Mouse (Mus musculus): ENCODE data around the gene Tmem39b. TPM values are rescaled to one million over a fixed set of nuclear protein-coding genes. Genes with fewer than 3 reads are reported as not detected.

The Tmem39b gene
- total RNA-seq, 2 experiments from 2014 or later = 14.5 to 14.9 TPM

DNA sequence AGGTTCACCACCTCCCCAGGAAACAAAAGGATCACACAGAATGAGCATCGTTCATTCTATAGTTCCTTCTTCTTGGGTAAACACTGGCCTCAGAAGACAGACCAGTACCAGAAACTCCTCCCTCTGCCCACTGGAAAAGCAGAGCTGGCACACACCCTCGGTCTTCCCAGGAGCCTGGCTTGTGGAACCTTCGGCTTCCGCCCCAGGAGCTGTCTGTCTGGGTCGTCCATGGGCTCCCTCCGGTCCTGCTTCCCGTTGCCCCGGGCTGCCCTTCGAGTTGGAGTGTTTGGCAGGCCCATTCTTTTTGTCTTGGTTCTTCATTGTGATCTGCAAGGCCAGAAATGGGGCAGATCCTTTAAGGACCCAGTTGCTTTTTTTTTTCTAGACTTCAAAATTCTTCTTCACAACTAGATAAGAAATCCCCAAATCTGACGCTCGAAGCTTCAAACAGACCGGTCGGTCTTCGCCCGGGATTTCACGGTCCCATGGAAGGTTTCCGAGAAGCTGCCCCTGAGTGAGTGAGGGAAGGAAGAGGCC lies 56.5 kb downstream of the Tmem39b start:
- Histone ChIP-seq H3K4me3 (peak overlapping the region; percentile 70), H3K27ac (peak overlapping the region; percentile 96)
- intact Hi-C loops (cut with DNase I) = loop anchor here (1.0 to 2.0 kb wide), 2 partner anchors 15 to 32 kb away; partner anchors contain the start of gene Kpna6
- TF ChIP-seq CTCF (IDR thresholded peaks at IDR 0.05) = no peak
- no peak for DNase-seq (ENCODE audit: extremely low spot score in 1 of 2, low spot score in 2 of 2)

DNA sequence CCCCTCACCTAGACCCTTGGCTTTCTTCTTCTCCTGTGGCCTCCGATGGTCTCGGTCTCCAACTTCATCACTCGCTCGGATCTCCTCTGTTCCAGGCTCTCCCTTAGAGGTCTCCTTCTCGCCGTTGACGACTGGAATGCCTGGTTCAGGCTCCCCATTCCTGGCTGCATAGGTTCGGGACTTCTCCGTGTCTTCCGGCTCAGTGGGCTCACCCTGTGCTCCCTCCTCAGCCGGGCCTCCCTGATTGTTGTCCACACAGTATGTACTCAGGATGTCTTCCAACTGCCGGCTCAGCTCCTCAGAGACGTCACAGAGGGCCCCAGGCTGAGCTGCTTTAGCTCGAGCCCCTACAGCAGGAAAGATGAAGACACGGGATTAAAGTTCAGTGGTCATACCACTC lies 57.4 kb downstream of the Tmem39b start:
- intact Hi-C loops (cut with DNase I) = no loop called here
- Histone ChIP-seq H3K4me3 (peak overlapping the region; percentile 70; the same call in 1 of the 2 replicates), H3K27ac (no peak overlapping the region)
- no peak for TF ChIP-seq CTCF (IDR thresholded peaks at IDR 0.05)
- DNase-seq (ENCODE audit: extremely low spot score in 1 of 2, low spot score in 2 of 2) = no peak

DNA sequence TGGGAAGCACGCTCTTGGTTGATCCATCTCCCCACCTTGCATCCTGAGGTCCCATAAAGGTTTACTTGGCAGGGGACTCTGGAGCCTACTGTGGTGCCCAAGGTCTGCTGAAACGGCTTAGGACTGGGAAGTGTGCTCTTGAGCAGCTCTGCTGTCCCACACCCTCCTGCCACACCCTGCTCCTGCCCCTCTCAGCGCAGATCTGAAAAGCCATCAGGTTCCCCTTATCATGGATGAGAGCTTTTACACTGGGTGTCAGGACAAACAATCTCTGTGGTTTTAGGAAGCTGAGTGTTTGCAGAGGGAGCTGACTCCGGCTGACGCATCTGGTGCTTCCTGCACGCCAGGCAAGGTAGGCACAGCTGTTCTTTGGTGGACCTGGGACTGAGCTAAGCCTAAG lies 62.8 kb downstream of the Tmem39b start:
- TF ChIP-seq CTCF (IDR thresholded peaks at IDR 0.05) = no peak
- no peak overlapping the region for H3K4me3 ChIP-seq
- no peak overlapping the region for H3K27ac ChIP-seq
- DNase-seq (ENCODE audit: extremely low spot score in 1 of 2, low spot score in 2 of 2) = no peak
- intact Hi-C loops (cut with DNase I) = no loop called here

DNA sequence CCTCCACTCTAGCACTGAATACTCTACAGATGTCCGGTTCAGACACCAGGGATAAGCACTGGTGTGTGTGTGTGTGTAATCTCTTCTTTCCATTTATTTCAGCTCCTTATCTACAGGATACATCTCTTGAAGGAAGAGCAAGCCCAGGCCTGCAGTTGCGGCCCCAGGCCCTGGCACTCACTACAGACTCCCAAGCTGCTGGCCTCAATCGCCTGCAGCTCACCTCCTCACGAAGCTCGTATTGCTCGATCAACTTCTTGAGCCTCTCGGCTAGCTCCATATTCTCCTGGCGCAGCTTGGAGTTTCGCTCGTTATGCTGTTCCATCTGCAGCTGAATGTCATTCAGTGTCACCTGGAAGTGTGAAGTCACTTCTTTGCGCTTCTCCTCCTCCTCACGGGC lies 64.8 kb downstream of the Tmem39b start:
- no peak for DNase-seq (ENCODE audit: extremely low spot score in 1 of 2, low spot score in 2 of 2)
- H3K27ac ChIP-seq = no peak overlapping the region
- H3K4me3 ChIP-seq = no peak overlapping the region
- intact Hi-C loops (cut with DNase I) = no loop called here
- no peak for TF ChIP-seq CTCF (IDR thresholded peaks at IDR 0.05)

DNA sequence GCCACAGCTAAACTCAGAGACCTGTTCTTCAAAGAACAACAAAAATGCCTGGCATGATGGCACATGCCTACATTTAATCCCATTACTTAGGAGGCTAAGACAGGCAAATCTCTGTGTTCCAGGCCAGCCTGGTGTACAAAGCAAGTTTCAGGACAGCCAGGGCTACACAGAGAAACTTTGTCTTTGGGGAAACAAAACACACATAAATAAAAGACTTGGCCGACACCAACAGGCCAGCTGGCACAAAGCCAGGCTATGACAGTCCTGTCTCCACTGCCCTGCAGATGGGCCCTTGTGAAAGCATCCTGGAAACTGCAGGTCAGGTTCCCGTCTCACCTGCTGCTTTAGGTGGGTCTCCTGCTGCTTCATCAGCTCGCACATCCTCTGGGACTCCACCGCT lies 65.7 kb downstream of the Tmem39b start:
- H3K27ac ChIP-seq = no peak overlapping the region
- DNase-seq (ENCODE audit: extremely low spot score in 1 of 2, low spot score in 2 of 2) = no peak

More for the DNA sequence above, 65.7 kb downstream of the Tmem39b start:
- no peak overlapping the region for H3K4me3 ChIP-seq
- no peak for TF ChIP-seq CTCF (IDR thresholded peaks at IDR 0.05)
- intact Hi-C loops (cut with DNase I) = no loop called here

Small RNA genes within 50 kb of the gene (microRNA-seq; reads per million reads assigned to microRNA genes)
- 4.1 to 6.3 reads per million in 2 experiments for gene Mir7016

Other genes starting within 250 kb of the Tmem39b start
- gene Bsdc1, start 235.3 kb downstream of the Tmem39b start, total RNA-seq (2021) = 10 to 100 TPM; 56.6 to 57.8 TPM
- not detected for gene Tssk3, start 205.8 kb downstream of the Tmem39b start, total RNA-seq (2021)
- gene Fam229a, start 205.6 kb downstream of the Tmem39b start, total RNA-seq (2021) = under 1 TPM in 1 of 2 experiments, not detected in 1; 0.91 TPM
- 100 to 1,000 TPM in 1 of 2 experiments, 10 to 100 TPM in 1; 96.0 to 102 TPM for gene Marcksl1, start 183.3 kb downstream of the Tmem39b start, total RNA-seq (2021)
- 10 to 100 TPM; 26.5 to 29.5 TPM for gene Hdac1, start 154.1 kb downstream of the Tmem39b start, total RNA-seq (2021)
- gene Lck, start 123.2 kb downstream of the Tmem39b start, total RNA-seq (2021) = 1 to 10 TPM; 2.2 to 2.4 TPM
- under 1 TPM; 0.40 to 0.77 TPM for gene Fam167b, start 118.3 kb downstream of the Tmem39b start, total RNA-seq (2021)
- gene Eif3i, start 96.2 kb downstream of the Tmem39b start, total RNA-seq (2021) = 100 to 1,000 TPM; 124 to 129 TPM
- 10 to 100 TPM; 89.3 to 94.8 TPM for gene Tmem234, start 96.2 kb downstream of the Tmem39b start, total RNA-seq (2021)
- 1 to 10 TPM; 5.7 to 6.2 TPM for gene Dcdc2b, start 82.6 kb downstream of the Tmem39b start, total RNA-seq (2021)
- gene Iqcc, start 77.7 kb downstream of the Tmem39b start, total RNA-seq (2021) = 10 to 100 TPM; 30.1 to 34.8 TPM
- 10 to 100 TPM; 50.9 to 67.0 TPM for gene Ccdc28b, start 72.9 kb downstream of the Tmem39b start, total RNA-seq (2021)
- gene Txlna, start 55.8 kb downstream of the Tmem39b start, total RNA-seq (2021) = 10 to 100 TPM; 42.1 to 52.1 TPM
- 10 to 100 TPM; 84.2 to 94.0 TPM for gene Kpna6, start 24.1 kb downstream of the Tmem39b start, total RNA-seq (2021)
- 10 to 100 TPM; 89.7 to 92.6 TPM for gene Khdrbs1, start 45.5 kb upstream of the Tmem39b start, total RNA-seq (2021)
- 100 to 1,000 TPM; 126 to 131 TPM for gene Ptp4a2, start 114.4 kb upstream of the Tmem39b start, total RNA-seq (2021)
- under 1 TPM; 0.40 to 0.57 TPM for gene Spocd1, start 232.4 kb upstream of the Tmem39b start, total RNA-seq (2021)